Mouse (Mus musculus) heart, postnatal 10 days (tissue): ENCODE results near the gene Pcbp3. TPM values are rescaled to one million over a fixed set of nuclear protein-coding genes. Genes with fewer than 3 reads are reported as not detected.

Source experiments
- DNase-seq, 2 experiments: peaks; one replicate each; pipeline ENCODE4 v3.0.0; 2021
- intact Hi-C: fragments of 180-260 bp; cut with DNase I; formaldehyde crosslinking; loops from one replicate; pipeline ENCODE4 v1.15.1; 2025
- total RNA-seq, 2 experiments: library from RNA; stranded (reverse); gene quantifications; 2 replicates each; pipeline ENCODE4 v1.2.3; 2021

Pcbp3 gene
- total RNA-seq, 2 experiments from 2014 or later: 8.8 to 9.3 TPM

- DNase-seq: peak; percentile 29 to 47
- intact Hi-C loops: no loop called here
These were observed 102.1 kb downstream of the Pcbp3 start for GRCm38 (mm10) chr10:76859355-76860127.

- DNase-seq: no peak
- intact Hi-C loops: no loop called here
These were observed 103.8 kb downstream of the Pcbp3 start for GRCm38 (mm10) chr10:76857879-76858278.

GRCm38 (mm10) chr10:76846480-76846879, 115.2 kb downstream of the Pcbp3 start:
- DNase-seq: no peak

GRCm38 (mm10) chr10:76844901-76845300, 116.8 kb downstream of the Pcbp3 start:
- no peak for DNase-seq
- intact Hi-C loops: no loop called here

More at GRCm38 (mm10) chr10:76846480-76846879, 115.2 kb downstream of the Pcbp3 start:
- intact Hi-C loops: no loop called here

- DNase-seq: no peak
- intact Hi-C loops: no loop called here
These were observed 117.3 kb downstream of the Pcbp3 start for GRCm38 (mm10) chr10:76844365-76844764.

- no peak for DNase-seq
- intact Hi-C loops: no loop called here
These were observed 119.6 kb downstream of the Pcbp3 start for GRCm38 (mm10) chr10:76842087-76842486.

GRCm38 (mm10) chr10:76841220-76841619, 120.5 kb downstream of the Pcbp3 start:
- no peak for DNase-seq
- intact Hi-C loops: no loop called here

GRCm38 (mm10) chr10:76840566-76840965, 121.1 kb downstream of the Pcbp3 start:
- no peak for DNase-seq
- intact Hi-C loops: no loop called here

- intact Hi-C loops: loop anchor here (1.0 to 5.0 kb wide), 4 partner anchors 127 to 417 kb away; partner anchors contain the start of gene Pcbp3
- peak; percentile 87 to 90 for DNase-seq
These were observed 126.0 kb downstream of the Pcbp3 start for GRCm38 (mm10) chr10:76835497-76836357.

- no peak for DNase-seq
- intact Hi-C loops: no loop called here
These were observed 128.8 kb downstream of the Pcbp3 start for GRCm38 (mm10) chr10:76832841-76833240.

GRCm38 (mm10) chr10:76831915-76832314, 129.8 kb downstream of the Pcbp3 start:
- intact Hi-C loops: no loop called here
- DNase-seq: no peak

- DNase-seq: no peak
- intact Hi-C loops: no loop called here
These were observed 130.5 kb downstream of the Pcbp3 start for GRCm38 (mm10) chr10:76831151-76831550.

GRCm38 (mm10) chr10:76828936-76829335, 132.8 kb downstream of the Pcbp3 start:
- no peak for DNase-seq
- intact Hi-C loops: no loop called here

- intact Hi-C loops: no loop called here
- DNase-seq: no peak
These were observed 139.0 kb downstream of the Pcbp3 start for GRCm38 (mm10) chr10:76822698-76823097.

GRCm38 (mm10) chr10:76819321-76819720, 142.4 kb downstream of the Pcbp3 start:
- DNase-seq: no peak
- intact Hi-C loops: no loop called here

- intact Hi-C loops: no loop called here
- DNase-seq: no peak
These were observed 143.3 kb downstream of the Pcbp3 start for GRCm38 (mm10) chr10:76818337-76818736.

- intact Hi-C loops: no loop called here
- no peak for DNase-seq
These were observed 144.8 kb downstream of the Pcbp3 start for GRCm38 (mm10) chr10:76816930-76817329.

- intact Hi-C loops: no loop called here
- no peak for DNase-seq
These were observed 145.3 kb downstream of the Pcbp3 start for GRCm38 (mm10) chr10:76816436-76816835.

GRCm38 (mm10) chr10:76815481-76815880, 146.2 kb downstream of the Pcbp3 start:
- DNase-seq: no peak

GRCm38 (mm10) chr10:76814811-76815210, 146.9 kb downstream of the Pcbp3 start:
- intact Hi-C loops: no loop called here

More at GRCm38 (mm10) chr10:76815481-76815880, 146.2 kb downstream of the Pcbp3 start:
- intact Hi-C loops: no loop called here

GRCm38 (mm10) chr10:76809916-76810660, 151.6 kb downstream of the Pcbp3 start:
- intact Hi-C loops: no loop called here
- DNase-seq: no peak

More at GRCm38 (mm10) chr10:76814811-76815210, 146.9 kb downstream of the Pcbp3 start:
- DNase-seq: no peak
